Mouse (Mus musculus): ENCODE results near the gene Abca1.
A peak's percentile ranks its signal among the peaks of the same experiment; 100 is the strongest.

The Abca1 gene

GRCm38 (mm10) chr4:53085634-53086033, 74.1 kb downstream of the Abca1 start:
- no peak for DNase-seq (ENCODE audit: low spot score)

DNA sequence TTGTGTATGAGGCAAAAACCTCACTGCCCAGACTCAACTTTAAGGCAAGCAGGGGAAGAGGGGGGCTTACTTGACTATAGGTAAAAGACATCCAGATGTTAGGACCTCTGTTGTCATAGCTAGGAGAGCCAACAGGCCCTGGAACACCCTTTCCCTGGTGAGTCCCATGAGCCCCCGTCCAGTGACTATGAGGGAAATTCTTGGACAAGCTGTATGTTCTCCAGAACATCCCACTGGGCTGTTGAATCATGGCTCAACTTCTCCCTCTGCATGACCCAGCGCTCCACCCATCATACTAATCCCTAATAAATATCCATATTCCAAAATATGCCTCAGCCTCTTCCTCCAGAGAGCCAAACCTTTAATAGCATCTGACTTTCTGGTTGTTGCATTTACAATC, 76.6 kb downstream of the Abca1 start:
- DNase-seq (ENCODE audit: low spot score): no peak

- no peak for DNase-seq (ENCODE audit: low spot score)
These were observed 77.2 kb downstream of the Abca1 start for GRCm38 (mm10) chr4:53082451-53082850.

DNA sequence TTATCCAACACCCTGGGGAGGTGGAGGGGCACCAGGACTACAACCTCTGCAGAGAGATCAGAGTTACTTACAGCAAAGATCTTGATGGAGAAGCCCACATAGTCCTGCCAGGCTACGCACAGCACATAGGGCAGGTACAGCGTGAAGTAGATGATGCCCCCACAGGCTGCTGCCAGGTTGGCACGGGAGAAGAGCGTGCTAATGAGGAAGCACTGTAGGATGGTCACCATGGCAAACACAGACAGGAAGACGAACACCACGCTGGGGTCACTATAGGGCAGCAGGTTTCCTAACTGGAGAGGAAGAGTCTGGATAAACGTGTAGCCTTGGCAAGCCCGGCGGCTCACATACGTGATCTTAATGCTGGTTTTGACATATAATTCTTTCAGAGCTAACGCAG, 77.8 kb downstream of the Abca1 start:
- no peak for DNase-seq (ENCODE audit: low spot score)

DNA sequence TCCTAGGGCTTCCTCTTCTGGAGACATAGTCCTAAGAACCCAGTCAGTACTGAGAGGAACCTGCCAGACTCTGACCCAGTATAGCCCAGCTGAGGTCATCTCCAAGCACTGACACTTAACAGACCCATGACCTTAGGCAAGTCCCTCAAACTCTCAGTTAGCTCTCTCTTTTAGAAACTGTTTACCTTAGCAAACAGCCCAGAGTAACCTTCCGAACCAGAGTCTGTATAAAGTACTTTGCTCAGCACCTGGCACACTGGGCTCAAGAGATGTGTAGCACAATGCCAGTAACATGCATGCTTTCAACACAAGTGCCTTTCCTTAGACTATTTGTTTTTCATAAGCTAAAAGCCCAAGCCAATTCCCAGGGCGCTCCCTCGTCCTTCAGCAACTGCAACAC, 79.4 kb downstream of the Abca1 start:
- DNase-seq (ENCODE audit: low spot score): no peak

DNA sequence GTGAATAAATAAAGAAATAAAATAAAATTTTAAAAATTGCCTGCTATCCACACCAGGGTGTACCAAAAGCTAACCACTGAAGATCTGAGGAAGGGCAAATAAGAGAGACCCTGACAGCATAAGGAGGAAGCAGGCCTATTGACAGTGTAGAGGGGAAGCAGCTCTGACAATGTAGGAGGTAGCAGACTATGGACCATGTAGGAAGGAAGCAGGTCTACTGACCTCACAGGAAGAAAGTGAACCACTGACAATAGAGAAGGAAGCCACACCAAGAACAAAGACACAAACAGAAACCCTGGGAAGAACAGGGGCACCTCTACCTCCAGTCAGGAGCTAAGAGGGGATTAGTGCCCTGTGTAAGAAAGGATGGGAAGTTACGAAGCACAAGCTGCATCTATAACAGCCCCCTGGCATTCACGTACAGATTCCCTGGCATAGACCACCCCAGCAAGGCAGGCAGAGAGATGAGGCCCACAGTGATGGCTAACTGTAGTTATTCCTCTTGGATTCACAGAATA, 80.8 kb downstream of the Abca1 start:
- no peak for DNase-seq (ENCODE audit: low spot score)

- DNase-seq (ENCODE audit: low spot score): no peak
These were observed 82.8 kb downstream of the Abca1 start for GRCm38 (mm10) chr4:53076788-53077350.

GRCm38 (mm10) chr4:53073025-53073424, 86.7 kb downstream of the Abca1 start:
- DNase-seq (ENCODE audit: low spot score): no peak

- DNase-seq (ENCODE audit: low spot score): no peak
These were observed 97.2 kb downstream of the Abca1 start for GRCm38 (mm10) chr4:53062301-53063008.

DNA sequence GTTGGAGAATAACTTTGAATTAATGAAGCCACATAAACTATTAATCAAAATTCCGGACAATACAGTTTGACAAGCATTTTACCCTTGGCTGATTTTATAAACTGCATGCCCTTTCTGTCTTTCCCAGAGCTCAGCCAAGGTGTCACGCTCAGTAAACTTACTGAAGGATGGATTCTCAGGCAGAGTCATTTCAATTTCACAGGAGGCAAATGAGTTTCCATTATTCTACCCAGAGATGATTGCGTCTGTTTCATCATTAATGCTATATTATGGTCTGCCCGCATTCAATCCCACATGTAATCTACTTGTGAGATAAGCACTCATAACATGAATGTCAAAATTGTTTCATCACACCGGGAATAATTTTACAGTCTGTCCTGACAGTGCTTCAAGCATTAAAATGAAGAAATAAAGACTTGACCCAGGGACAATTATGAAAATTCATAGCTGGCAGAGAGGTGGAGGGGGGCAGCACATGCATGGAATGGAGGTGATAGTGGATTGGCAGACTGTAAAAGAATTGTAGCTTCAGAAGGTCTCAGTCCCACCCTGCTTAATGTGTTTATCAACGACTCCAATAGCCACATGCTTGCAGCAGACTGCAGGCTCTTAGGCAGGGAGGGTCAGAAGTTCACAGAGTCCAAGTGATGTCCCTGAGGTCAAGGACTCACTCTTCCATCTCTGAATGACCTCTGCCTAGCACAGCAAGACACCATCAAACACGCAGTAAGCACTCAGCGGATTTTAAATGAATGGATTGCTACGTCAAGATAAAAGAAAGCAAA, 113.3 kb downstream of the Abca1 start:
- DNase-seq (ENCODE audit: low spot score): no peak

- DNase-seq (ENCODE audit: low spot score): no peak
These were observed 113.9 kb downstream of the Abca1 start for GRCm38 (mm10) chr4:53045807-53046206.

- no peak for DNase-seq (ENCODE audit: low spot score)
These were observed 115.9 kb downstream of the Abca1 start for GRCm38 (mm10) chr4:53043819-53044218.

GRCm38 (mm10) chr4:53030326-53030948, 129.3 kb downstream of the Abca1 start:
- no peak for DNase-seq (ENCODE audit: low spot score)

GRCm38 (mm10) chr4:53027811-53028210, 131.9 kb downstream of the Abca1 start:
- DNase-seq (ENCODE audit: low spot score): no peak

- DNase-seq (ENCODE audit: low spot score): no peak
These were observed 135.3 kb downstream of the Abca1 start for GRCm38 (mm10) chr4:53024397-53024796.

DNA sequence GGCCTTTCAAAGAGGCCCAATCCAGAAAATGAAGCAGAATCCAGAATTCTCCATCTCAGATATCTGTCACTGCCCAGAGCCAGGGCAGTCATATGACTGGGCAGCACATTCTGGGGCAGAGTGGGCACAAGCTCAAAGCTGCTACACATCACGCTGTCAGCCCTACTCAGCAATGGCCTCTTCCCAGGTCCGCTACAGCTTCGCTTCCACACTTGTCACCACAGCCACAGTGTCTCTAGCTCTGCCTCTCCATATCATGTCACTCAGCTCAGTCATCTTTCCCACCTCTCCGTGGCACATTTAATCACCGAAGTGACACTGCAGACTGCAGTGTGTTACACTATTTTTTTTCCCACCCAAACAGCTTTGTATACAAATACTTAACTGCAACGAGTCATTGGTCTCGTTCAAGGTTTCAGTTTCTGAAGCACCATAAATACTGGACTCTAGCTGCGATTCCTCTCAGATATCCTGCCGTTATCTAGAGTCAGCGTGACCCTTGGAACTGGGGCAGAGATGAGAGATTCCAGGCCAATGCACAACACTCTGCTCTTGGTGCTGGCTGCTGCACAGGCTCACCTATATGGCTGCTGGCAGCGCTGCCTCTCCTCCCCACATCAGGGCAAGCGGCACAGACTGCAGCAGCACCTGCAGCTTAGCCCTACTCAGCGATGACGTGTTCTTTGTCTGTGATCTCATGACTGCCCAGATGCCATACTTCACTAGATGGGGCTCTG, 136.3 kb downstream of the Abca1 start:
- DNase-seq (ENCODE audit: low spot score): no peak

GRCm38 (mm10) chr4:53018392-53018791, 141.3 kb downstream of the Abca1 start:
- DNase-seq (ENCODE audit: low spot score): no peak

DNA sequence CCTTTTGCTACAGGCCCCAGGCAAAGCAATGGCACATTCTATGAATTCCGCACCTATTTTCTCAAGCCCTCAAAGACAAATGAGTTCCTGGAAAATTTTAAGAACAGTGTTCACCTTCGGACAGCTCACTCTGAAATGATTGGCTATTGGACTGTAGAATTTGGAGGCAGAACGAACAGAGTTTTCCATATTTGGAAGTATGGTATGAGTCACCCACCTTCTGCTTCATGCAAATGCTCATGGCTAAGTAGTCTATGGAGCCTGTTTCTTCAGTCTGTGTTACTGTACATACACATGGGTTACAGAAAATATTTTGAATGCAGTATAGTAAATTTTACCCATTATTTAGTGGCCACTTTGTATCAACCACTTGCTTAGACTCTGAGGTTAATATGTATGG, 144.7 kb downstream of the Abca1 start:
- no peak for DNase-seq (ENCODE audit: low spot score)

GRCm38 (mm10) chr4:53014421-53014820, 145.3 kb downstream of the Abca1 start:
- DNase-seq (ENCODE audit: low spot score): no peak

GRCm38 (mm10) chr4:53011732-53012361, 147.8 kb downstream of the Abca1 start, which contains the start of gene Nipsnap3b:
TSS of gene Nipsnap3b (plus strand) at chr4:53011880.
- peak; percentile 90 for DNase-seq (ENCODE audit: low spot score)

DNA sequence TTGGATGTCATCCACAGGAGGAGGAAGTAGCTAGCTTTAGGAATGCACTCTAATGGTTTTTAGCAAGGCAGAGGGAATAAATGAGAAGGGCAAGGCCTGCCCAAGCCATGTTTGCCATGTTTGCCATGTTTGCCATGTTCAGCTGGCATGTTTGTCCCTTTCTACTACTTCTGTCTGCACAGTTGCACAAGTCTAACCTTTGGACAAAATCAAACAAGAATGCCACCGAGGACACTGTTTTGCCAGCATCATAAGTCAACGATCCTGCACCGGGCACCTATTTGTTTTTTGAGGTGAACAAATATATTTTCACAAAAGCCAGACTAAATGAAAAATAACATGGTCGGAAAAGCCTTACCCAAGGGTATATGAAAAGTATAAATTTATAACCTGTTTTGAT, 149.8 kb downstream of the Abca1 start:
- DNase-seq (ENCODE audit: low spot score): no peak

Measured in ovary, postnatal 10 days (tissue).